Mouse (Mus musculus) layer of hippocampus, adult 18-20 months (tissue): ENCODE measurements around the gene Rassf2. TPM values are rescaled to one million over a fixed set of nuclear protein-coding genes. Genes with fewer than 3 reads are reported as not detected.

Experiments used
- DNase-seq, 2 experiments: peaks; one replicate each; pipeline ENCODE4 v3.0.0; 2022; ENCODE audit warnings: low spot score in 2 of 2
- total RNA-seq, 2 experiments: library from RNA; stranded (reverse); gene quantifications; 2 replicates each; pipeline ENCODE4 v1.2.3; 2021

Gene Rassf2
- total RNA-seq, 2 experiments from 2014 or later: 45.5 to 52.1 TPM

DNA sequence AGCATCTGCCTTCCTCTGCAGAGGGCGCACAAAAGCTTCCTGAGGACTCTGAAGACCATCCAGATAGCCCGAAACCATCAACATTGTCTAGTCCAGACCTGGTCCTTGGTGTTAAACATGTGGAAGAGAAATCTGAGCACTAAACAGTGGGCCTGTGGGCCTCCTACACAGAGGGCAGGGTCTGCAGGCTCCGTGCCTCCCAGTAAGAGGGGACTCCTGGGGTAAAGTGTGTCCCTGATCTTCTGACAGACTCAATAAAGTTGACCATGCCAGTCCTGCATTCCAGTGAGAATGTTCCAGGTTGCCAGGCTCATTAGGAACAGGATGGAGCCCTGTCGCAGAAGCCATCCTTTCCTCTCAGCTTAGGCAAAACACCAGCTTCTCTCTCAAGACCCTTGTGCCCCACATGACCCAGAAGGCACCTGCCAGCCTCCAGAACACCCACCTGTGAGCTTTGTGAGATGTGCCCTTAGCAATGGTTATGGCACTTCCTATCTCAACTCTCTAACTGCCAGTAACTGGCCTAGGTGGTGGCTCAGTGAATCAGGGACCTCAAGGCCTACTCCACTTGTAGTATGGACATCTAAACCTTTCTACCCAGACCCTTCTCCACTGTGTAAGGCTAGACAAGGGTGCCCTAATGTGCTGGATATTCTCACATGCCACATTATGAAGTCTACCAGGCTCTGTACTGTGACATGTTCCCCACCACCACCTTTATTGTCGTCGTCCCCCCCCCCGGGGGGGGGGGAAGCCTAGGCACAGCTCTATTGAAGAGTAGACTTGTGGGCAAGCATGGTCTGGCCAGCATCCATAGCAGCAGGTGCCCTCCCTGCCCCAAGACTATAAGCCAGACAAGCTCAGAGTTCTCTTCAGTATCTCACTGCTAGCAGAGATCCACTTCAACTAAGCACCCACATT lies 73.5 kb downstream of the Rassf2 start:
- no peak for DNase-seq

DNA sequence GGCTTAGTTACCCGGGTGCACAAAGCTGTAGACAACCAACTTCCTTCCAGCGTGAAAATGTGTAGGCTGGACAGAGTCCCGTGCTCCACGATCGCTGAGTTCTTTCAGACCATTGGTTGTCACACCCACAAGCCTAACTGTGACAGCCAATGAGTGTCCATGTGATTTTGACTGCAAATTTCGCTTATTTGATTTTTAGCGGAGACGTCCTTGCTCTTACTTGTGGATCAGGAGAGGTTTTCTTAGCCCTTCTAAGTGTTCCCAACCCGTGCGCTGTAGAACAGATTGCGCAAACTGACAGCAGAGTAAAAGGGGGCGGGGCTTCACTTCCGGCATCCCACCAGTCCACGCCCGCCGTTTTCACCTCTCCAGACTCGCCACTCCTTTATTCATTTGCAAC lies 74.8 kb downstream of the Rassf2 start:
- DNase-seq: no peak

DNA sequence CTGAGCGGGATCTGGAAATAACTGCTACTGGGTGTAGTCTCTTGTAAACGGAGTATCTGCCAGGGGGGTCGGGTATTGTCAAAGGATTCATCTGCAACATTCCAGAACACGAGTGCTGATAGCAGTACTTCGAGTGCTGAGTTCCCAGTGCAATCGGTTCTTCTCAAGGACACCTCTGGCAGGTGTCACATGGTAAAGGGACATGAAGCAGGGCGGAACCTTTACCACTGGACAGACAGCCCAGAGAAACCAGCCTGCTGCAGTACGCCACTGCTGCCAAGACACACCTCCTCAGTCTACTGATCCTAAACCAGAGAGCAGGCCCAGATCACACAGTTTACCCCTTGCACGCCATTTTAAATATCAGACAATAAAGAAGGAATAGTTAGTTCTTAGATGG lies 75.2 kb downstream of the Rassf2 start:
- DNase-seq: no peak

DNA sequence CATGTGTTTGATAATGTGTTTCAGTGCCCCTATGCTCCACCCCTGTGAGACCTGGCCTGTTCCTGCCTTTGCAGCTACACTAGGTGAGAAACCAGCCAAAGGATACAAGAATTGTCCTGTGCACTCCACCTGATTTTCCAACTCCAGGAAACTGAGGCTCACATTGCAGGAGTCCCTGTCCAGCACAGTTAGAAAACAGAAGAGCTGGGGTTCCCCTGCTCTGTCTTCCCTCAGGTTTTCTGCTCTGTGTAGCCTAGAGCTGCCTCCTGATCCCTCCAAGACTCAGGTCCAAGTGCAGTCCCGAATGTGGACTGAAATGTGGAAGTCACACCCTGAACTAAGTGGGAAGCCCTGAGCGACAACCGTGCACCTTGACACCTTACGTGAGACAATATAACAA lies 76.3 kb downstream of the Rassf2 start:
- DNase-seq: no peak

DNA sequence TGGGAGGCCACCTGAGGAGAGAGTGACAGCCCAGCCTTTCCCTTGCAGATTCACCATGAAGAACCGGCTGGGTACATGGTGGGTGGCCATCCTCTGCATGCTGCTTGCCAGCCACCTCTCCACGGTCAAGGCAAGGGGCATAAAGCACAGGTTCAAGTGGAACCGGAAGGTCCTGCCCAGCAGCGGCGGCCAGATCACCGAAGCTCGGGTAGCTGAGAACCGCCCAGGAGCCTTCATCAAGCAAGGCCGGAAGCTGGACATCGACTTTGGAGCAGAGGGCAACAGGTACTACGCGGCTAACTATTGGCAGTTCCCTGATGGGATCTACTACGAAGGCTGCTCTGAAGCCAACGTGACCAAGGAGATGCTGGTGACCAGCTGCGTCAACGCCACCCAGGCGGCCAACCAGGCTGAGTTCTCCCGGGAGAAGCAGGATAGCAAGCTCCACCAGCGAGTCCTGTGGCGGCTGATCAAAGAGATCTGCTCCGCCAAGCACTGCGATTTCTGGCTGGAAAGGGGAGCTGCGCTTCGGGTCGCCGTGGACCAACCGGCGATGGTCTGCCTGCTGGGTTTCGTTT lies 77.0 kb downstream of the Rassf2 start:
- DNase-seq: no peak

DNA sequence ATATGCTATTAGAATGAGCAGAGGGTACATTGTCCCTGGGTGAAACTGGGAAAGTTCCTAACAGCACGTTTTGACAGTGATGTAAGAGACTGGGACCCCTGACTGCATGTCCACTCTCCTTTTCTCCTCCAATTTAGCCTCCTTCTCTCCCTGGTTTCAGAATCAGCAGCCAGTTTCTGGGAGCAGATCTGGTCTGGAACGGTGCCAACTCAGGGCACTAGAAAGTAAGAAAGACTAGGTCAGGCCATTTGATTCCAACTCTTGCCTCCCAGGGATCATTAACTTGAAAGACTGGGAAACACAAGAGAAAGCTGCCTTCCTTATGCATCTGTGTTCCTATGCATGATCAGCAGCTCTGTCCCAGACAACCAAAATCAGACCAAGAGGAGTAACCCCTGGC lies 77.6 kb downstream of the Rassf2 start:
- no peak for DNase-seq

DNA sequence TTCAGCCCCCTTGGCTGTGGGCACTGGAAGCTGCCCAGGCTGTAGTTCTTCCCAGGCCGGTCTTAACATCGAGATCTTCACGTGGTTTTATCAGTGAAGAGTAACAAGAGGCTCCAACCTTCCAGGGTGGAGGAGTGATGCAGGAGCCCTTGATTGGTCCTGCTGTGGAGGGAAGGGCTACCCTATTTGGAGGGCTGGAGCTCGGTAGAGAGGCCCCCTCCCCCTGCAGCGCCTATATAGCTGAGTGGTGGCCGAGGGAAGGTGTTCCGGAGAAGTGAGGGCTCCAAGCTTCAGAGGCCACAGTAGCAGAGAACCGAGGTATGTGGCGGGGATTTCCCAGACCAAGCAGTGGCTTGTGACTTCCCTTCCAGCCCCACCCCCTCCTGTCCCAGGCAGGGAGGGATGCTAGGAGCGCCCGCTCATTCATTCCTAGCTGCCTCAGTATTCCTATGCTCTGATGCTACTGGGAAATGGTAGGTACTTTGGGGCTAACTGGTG lies 79.4 kb downstream of the Rassf2 start, which contains the start of gene Prnd:
Gene Prnd (plus strand): TSS at position 264 of the 498 bp plus-strand sequence.
- no peak for DNase-seq

DNA sequence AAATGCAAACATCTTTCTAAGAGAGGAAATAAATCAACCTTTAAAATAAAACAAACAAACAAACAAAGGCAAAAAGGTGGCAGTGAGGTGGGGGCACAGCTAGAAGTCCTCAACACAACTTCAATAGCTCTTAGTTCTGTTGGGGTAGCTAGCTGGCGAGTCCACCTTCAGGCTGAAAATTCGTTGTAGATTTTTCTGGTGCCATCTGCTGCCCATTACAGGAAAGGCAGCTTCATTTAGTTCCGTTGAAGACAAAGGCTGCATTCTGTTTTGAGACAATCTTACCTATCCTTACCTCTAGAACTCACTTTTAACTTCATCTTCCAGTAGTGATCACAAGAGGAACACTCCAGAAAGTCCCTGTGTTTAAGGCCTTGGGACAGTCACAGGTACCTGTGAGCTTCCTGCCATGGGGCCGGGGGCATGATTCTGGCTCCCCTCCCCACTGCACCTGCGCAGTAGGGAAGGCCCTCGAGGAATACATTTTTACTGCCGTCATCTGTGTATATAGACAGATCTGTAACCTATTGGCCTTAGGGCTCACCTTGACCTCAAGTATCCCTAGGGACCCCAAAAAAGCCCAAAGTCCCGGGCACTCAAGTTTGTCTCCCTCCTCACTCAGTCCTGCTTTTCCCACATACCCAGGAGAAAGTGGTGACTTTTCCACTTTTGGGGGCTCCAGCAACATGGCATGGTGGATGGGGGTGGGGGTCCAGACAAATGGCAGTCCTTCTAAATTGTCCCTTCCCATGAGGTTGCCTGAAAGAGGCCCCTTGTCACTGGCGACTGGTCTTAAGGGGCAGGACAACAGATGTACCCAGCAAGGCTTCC lies 80.1 kb downstream of the Rassf2 start:
- peak in 1 of 2 experiments; percentile 81 for DNase-seq

DNA sequence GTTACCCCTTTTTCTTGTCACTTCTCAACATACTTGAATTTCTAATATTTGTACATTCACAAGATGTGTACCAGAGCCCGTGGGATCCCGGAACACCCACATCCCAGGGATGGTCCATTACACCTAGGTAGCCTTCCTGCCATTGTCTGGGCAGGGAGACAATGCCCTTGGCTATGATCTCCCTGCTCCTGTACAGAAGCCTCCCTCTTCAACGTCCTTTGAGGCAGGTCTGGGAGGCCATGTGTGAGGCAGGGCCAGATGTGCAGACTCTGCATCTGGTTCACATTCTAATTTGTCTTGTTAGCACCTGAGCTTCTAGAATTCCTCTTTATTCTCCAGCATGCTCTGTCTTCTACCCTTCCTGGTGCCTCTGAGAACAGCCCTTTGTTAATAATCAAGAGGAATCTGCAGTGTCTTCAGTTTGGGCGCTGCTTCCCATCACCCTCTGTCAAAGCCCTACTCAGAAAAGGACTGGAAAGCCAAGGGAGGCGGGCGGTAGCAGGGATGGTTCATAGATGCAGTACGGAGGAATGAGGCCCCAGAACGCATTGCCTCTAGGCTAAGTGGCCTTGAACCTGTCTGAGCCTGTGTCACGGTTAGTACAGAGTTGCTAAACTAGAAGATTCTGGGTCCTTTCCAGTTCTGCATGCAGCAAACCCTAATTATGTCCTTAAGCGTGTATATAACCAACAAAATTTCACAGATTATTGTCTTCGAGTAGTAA lies 81.0 kb downstream of the Rassf2 start:
- DNase-seq: peak in 1 of 2 experiments; percentile 0

DNA sequence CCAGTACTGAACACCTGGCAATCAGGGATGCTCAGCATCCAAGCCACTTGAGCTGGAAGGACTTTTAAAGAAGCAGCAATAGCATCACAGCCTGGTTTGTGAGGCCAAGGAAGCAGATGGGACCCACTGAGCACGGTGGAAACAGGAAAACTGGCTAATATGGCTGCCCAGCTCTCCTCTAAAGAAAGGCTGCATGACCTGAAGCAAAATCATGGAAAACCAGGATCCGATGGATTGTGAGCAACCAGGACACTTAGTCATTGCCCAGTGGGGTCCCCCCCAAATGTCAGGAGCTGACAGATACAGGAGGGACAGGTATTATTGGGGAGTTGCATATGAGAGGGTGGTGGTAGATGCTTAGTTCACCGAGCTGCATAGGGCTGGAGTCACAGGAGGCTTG lies 81.9 kb downstream of the Rassf2 start:
- peak in 1 of 2 experiments; percentile 0 for DNase-seq

DNA sequence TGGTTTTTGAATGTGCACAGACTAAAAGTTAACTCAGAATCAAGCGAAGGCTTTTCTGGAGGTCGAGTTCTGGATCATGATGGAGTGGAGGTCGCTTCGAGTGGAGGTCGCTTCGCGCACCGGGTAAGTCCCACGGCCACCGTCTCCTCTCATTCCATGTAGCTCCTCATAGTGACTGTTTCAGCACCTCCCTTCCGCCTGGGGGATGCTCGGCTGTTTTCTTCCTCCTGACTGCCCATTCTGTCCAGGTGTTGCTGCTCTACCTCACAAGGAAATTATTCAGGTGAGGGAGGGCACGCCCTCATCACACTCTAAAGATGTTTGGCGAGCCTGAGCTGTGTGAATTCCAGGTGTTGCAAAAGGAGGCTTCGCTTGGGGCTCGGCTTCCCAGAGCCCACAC lies 83.7 kb downstream of the Rassf2 start:
- DNase-seq: no peak

DNA sequence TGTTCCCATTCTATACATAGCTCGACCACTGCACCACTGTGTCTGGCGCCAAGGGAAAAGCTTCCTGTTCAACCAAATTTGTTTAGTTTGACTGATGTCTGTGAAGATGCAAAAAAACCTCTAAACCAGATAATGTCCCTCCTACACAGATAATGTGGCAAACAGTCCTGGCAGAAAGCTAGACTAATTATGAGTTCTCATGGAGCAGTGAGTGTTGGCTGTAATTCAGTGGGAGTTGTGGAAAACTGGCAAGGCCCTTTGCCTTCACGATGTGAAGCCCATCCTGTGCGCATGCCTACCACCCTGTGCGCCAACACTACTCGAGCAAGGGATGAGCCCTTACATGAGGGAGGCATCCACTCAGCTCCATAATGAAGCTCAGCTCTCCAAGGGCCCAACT lies 84.3 kb downstream of the Rassf2 start:
- peak in 1 of 2 experiments; percentile 41 for DNase-seq

DNA sequence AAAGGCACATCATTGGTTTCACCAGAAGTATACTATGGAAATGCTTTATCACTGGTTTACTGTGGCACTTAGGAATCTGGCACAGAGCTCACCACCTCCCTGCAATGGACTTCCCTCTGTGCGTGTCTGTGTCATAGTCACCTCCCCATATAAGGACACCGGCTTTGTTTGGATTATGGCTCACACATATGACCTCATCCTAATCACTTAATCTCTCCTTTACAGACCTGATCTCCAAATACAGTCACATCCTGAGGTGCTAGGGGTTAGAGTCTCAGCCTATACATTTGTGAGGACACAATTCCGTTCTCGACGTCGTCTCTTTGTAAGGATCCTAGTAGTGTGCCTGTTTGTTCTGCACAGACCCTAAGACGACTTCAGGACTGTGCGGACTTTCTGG lies 84.8 kb downstream of the Rassf2 start:
- DNase-seq: no peak

DNA sequence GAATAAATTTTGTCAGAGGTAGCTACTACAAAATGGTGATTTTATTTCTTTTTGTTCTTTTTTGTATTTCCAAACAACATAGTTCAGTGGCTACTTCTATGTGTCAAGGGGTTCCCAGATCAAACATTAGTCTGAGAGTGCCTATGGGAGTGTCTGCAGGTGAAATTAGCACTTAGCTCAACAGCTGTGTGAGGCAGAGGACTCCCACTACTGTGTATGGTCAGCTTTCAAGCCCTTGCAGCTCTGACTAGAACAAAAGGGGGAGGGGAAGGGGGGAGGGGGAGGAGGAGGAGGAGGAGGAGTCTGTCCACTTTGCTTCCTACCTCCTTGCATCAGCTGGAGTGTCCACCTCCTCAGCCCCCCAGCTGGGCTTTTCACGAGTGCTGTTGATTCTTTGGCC lies 85.7 kb downstream of the Rassf2 start:
- DNase-seq: no peak

DNA sequence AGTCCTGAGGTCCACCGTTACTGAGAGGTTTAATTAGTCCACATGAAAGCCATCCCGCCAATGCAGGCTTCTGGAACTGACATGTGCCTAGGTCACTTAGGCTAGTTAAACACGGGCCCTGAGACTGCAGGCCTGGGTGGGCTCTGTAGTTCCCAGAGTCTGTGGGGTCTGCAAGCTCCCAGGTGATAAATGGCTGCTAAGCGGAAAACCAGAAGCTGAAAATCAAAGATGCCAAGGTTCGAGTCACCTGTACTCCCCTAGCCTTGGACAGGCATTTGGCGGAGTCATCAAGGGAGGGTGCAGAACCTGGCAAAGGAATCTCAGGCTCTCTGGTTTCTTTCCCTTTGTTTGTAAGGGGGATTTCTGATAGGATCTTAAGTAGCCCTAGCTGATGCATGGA lies 88.6 kb downstream of the Rassf2 start:
- DNase-seq: no peak

DNA sequence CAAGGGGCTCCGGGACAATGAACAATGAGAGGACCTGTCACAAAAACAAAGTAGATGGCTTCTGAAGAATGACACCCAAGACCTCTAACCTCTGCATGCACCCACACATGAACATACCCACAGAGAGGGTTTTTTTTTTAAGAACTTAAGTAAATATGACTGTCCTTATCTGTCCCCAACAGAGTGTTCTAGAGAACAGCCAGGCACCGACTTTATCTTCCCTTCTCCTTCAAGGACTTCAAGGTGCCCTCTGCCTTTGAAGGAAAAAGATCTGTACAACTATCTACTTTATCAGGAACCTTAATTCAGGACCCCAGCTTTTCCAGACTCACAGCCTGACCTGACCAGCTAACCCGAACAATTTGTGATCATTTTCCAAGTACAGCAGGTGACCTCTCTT lies 89.6 kb downstream of the Rassf2 start:
- DNase-seq: no peak

Other genes with a start within 250 kb of the Rassf2 start
- under 1 TPM; 0.18 to 0.20 TPM for gene Erv3, start 170.5 kb downstream of the Rassf2 start, total RNA-seq
- 1,000 to 10,000 TPM; 1,102 to 1,107 TPM for gene Prnp, start 120.3 kb downstream of the Rassf2 start, total RNA-seq
- not detected for gene Prn, start 120.3 kb downstream of the Rassf2 start, total RNA-seq
- not detected for gene Prnd, start 79.4 kb downstream of the Rassf2 start, total RNA-seq
- gene Slc23a2, start 114.8 kb upstream of the Rassf2 start, total RNA-seq: 100 to 1,000 TPM in 1 of 2 experiments, 10 to 100 TPM in 1; 96.8 to 103 TPM
- 10 to 100 TPM; 32.8 to 32.9 TPM for gene Tmem230, start 217.5 kb upstream of the Rassf2 start, total RNA-seq
- gene Pcna, start 223.1 kb upstream of the Rassf2 start, total RNA-seq: 10 to 100 TPM; 48.3 to 49.3 TPM
- gene Cds2, start 232.9 kb upstream of the Rassf2 start, total RNA-seq: 100 to 1,000 TPM; 276 to 284 TPM